Mouse (Mus musculus) kidney, adult 2 months (tissue): Measurements from ENCODE around the gene Ly6g6c. TPM values are rescaled to one million over a fixed set of nuclear protein-coding genes. Genes with fewer than 3 reads are reported as not detected.

Source experiments
- DNase-seq: peaks from one replicate; pipeline ENCODE4 v3.0.0; 2021
- H3K27ac ChIP-seq: fragments of 200-500 bp; 2 replicates; pipeline ENCODE4 v1.5.1; 2012; ENCODE audit warnings: low read depth, low read length, control low read depth, inconsistent platforms; ENCODE audit not compliant: insufficient read depth
- H3K27me3 ChIP-seq: fragments of 200-500 bp; replicated peaks from 2 replicates; pipeline ENCODE4 v1.6.1; 2012; ENCODE audit warnings: mild to moderate bottlenecking, moderate library complexity, low read length, inconsistent platforms; ENCODE audit not compliant: control insufficient read depth, insufficient read depth
- H3K36me3 ChIP-seq: fragments of 200-500 bp; 2 replicates; pipeline ENCODE4 v1.6.1; 2012; ENCODE audit warnings: mild to moderate bottlenecking, moderate library complexity, low read length, inconsistent platforms; ENCODE audit not compliant: control insufficient read depth, insufficient read depth
- H3K4me1 ChIP-seq: fragments of 200-500 bp; 2 replicates; pipeline ENCODE4 v1.6.1; 2011; ENCODE audit warnings: low read length; ENCODE audit not compliant: control insufficient read depth, insufficient read depth
- H3K4me3 ChIP-seq: fragments of 200-500 bp; 2 replicates; pipeline ENCODE4 v1.5.1; 2011; ENCODE audit warnings: mild to moderate bottlenecking, low read depth, low read length, control low read depth; ENCODE audit not compliant: insufficient read depth
- CTCF ChIP-seq: fragments of 200-500 bp; conservative IDR thresholded peaks from 2 replicates; pipeline ENCODE4 v1.5.1; 2011; ENCODE audit warnings: low read depth, mild to moderate bottlenecking, control low read depth, low read length, moderate library complexity, mixed read lengths; ENCODE audit not compliant: insufficient read depth, insufficient read length
- POLR2A ChIP-seq: fragments of 200-500 bp; IDR thresholded peaks from one replicate; pipeline ENCODE4 v1.6.1; 2011; ENCODE audit warnings: low read depth, low read length, control low read depth
- WGBS: fragments of 180-500 bp; shearing (Covaris S2); methylation state at CpG from one replicate; pipeline ENCODE4 v1.1.7; 2018; 5-methylcytosine and 5-hydroxymethylcytosine counted together
- polyA plus RNA-seq: library from polyadenylated mRNA; depleted of rRNA; stranded (reverse); fragments of >200 nt; gene quantifications from 2 replicates; pipeline ENCODE4 v1.2.3, GENCODE M21; 2012

The Ly6g6c gene
- polyA plus RNA-seq, 1 experiment, result 0.13 TPM

DNA sequence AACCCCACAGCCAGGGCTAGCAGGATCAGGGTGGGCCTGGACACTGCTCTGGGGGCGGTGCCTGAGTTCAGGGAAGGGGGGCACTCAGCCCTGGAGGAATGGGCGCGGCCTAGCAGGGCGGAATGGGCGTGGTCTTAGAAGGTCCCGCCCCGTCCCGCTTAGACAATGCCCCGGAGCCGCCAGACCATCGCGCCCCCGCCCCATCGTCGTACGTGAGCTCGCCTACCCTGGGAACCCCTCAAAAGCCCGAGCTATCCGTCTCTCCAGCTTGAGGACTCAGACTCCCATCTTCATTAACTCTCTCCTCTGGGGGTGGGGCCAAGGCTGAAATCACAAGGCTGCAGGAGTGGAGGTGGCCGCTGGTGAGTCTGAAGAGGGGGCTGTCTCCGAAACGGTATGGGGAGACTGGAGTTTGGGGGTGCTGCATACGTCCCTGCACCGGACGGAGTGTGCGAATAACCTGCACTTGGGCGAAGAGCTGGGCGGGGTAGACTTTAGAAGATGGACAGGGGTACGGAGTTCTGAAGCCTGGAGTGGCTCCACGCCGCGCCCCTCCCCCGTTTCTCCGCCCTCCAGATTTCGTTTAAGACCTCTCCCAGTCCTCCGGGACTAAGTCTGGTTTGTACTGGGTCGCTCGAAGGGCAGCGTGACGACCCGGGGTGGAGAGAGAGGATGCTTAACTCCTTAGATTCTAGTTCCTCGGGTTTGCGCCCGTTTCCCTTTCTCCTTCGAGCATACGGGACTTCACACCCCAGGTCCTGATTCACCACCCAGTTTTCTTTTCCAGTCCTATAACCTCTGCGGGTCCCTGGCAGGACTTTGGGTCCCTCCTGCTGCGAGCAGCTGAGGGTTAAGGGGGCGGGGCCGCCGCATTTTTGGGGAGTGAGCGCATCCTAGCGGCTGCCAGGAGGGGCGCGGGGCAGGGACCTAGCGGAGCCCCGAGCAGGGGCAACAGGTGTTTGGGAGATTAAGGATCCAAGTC, 6.0 kb upstream of the Ly6g6c start, which contains the start of gene Ddah2:
Ddah2 (plus strand) TSS at position 125 of the 982 bp plus-strand sequence.
- TF ChIP-seq CTCF (peak; percentile 62), POLR2A (peak; percentile 10)
- under 1% methylated on average over 57 of the region's 57 CpGs for WGBS
- H3K4me1 ChIP-seq, result 0 out of 2 replicates have a peak, but pooled peaks cover 6% of the 10 kb centered on the region
- peak within 1 kb of the TSS; percentile 52 for H3K27ac ChIP-seq
- DNase-seq, result peak; percentile 91
- H3K27me3 ChIP-seq, result no peaks in the 10 kb centered on the region
- H3K36me3 ChIP-seq, result peaks cover 6% of the 10 kb centered on the region; the same call in 1 of the 2 replicates
- peak within 1 kb of the TSS; percentile 67 for H3K4me3 ChIP-seq

DNA sequence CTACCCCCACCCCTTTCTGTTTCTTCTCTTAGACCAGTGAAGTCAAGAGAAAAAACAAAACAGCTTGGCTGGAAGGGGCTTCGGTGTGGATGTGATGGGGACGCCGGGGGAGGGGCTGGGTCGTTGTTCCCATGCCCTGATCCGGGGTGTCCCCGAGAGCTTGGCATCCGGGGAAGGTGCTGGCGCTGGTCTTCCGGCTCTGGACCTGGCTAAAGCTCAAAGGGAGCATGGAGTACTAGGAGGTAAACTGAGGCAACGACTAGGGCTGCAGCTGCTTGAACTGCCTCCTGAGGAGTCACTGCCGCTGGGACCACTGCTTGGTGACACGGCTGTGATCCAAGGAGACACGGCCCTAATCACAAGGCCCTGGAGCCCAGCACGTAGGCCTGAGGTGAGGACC, 5.1 kb upstream of the Ly6g6c start:
- H3K4me1 ChIP-seq, result peaks cover 6% of the 10 kb centered on the region; the same call in 1 of the 2 replicates
- peak overlapping the region; percentile 67 for H3K4me3 ChIP-seq
- DNase-seq, result no peak
- peaks cover 3% of the 10 kb centered on the region; the same call in 1 of the 2 replicates for H3K36me3 ChIP-seq
- H3K27me3 ChIP-seq, result no peaks in the 10 kb centered on the region
- WGBS, result 21% methylated on average over 14 of the region's 14 CpGs
- H3K27ac ChIP-seq, result no peak overlapping the region
- TF ChIP-seq CTCF (no peak), POLR2A (no peak)

DNA sequence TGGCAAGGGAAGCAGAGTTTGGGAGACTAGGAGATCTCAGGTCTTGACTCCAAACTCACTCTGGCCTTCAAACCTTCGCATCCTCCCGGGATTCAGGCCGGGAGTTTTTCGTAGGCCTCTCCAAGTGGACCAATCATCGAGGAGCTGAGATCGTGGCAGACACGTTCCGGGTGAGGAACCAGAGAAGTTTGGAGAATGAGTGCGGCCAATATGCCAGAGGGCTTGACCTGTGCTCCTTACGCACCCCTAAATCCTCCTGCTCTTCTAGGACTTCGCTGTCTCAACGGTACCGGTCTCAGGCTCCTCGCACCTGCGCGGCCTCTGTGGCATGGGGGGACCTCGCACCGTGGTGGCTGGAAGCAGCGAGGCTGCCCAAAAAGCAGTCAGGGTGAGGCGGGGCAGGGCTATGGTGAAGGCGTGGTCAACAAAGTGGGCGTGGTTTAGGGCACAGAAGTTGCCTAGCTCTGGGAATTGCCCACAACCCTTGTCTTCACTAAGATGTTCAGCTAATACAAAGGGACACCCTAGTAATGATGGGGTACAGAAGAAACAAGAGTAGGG, 4.4 kb upstream of the Ly6g6c start:
- H3K27ac ChIP-seq, result no peak overlapping the region
- no peaks in the 10 kb centered on the region for H3K27me3 ChIP-seq
- TF ChIP-seq POLR2A (no peak), CTCF (no peak)
- no peaks in the 10 kb centered on the region for H3K36me3 ChIP-seq
- DNase-seq, result peak; percentile 24
- 59% methylated on average over 22 of the region's 22 CpGs for WGBS
- peaks cover 6% of the 10 kb centered on the region; the same call in 1 of the 2 replicates for H3K4me1 ChIP-seq
- no peak overlapping the region for H3K4me3 ChIP-seq

DNA sequence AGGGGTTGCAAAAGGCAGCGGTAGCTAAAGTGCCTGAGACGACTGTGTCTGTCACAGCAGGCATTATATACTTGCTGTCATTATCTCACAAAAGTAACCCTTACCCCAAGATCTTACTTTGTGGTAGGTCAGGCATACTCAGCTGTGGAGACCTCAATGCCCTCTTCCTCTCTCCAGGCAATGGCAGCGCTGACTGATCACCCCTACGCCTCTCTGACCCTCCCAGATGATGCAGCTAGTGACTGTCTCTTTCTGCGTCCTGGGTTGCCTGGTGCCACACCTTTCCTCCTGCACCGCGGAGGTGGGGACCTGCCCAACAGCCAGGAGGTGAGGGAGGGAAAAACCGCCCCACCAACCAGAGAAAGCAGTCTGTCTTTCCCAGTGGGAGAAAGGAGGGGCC, 3.9 kb upstream of the Ly6g6c start:
- DNase-seq, result no peak
- Histone ChIP-seq H3K36me3 (no peaks in the 10 kb centered on the region), H3K4me3 (no peak overlapping the region), H3K4me1 (peaks cover 6% of the 10 kb centered on the region; the same call in 1 of the 2 replicates), H3K27ac (no peak overlapping the region), H3K27me3 (no peaks in the 10 kb centered on the region)
- WGBS, result 81% methylated on average over 8 of the region's 8 CpGs
- TF ChIP-seq POLR2A, result no peak
- TF ChIP-seq CTCF, result no peak

DNA sequence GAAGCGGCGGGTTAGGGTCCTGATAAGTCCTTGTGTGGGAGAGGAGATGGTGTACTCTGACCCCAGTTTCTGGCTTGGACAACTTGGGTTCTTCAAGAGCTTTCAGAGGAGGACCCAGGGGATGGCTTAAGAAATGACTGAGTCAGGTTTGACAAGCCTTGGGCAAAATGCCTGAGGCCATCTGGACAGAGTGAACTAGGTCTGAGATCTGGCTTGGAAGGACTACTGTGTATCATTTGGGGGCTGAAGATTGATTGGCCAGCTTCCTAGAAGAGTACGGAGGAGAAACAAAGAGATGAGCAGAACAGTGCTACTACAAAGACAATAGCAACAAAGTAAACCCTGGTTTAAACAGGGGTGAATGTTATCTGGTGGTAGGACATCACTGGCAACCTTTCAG, 1.7 kb upstream of the Ly6g6c start:
- Histone ChIP-seq H3K36me3 (no peaks in the 10 kb centered on the region), H3K4me1 (no peaks in the 10 kb centered on the region; the same call in 1 of the 2 replicates), H3K27me3 (no peaks in the 10 kb centered on the region), H3K4me3 (no peak overlapping the region), H3K27ac (no peak overlapping the region)
- TF ChIP-seq CTCF (no peak), POLR2A (no peak)
- DNase-seq, result no peak
- 86% methylated on average over 3 of the region's 3 CpGs for WGBS

DNA sequence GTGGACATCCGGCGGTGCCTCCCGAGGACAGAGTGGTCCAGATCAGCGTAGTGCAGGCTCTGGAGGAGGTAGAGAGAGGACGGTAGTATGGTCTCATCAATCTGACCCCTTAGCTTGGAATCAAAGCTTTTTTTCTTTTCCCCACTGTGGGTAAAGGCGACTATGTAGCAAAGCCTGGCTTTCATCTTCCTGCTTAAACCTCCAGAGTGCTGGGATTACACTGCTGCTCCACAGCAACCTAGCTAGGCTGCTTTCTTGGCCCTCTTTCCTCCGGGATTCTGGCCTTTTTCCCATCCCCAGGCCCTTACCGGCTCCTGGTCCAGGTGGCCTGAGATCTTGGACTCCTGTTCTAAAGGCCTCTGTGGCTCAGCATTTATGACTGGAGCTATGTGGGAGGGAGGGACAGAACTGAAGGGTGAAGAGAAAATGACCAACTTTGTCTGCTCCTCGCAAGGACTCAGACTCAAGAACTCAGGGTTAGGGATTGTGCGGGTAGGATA, 760 bp upstream of the Ly6g6c start:
- Histone ChIP-seq H3K36me3 (no peaks in the 10 kb centered on the region), H3K4me3 (peak overlapping the region; percentile 4; the same call in 1 of the 2 replicates), H3K27ac (peak overlapping the region; percentile 65), H3K27me3 (no peaks in the 10 kb centered on the region), H3K4me1 (no peaks in the 10 kb centered on the region; the same call in 1 of the 2 replicates)
- TF ChIP-seq POLR2A (no peak), CTCF (no peak)
- WGBS, result 43% methylated on average over 10 of the region's 10 CpGs
- DNase-seq, result peak; percentile 18
